Mouse (Mus musculus): ENCODE results near the gene Shisa7.

Shisa7 gene

DNA sequence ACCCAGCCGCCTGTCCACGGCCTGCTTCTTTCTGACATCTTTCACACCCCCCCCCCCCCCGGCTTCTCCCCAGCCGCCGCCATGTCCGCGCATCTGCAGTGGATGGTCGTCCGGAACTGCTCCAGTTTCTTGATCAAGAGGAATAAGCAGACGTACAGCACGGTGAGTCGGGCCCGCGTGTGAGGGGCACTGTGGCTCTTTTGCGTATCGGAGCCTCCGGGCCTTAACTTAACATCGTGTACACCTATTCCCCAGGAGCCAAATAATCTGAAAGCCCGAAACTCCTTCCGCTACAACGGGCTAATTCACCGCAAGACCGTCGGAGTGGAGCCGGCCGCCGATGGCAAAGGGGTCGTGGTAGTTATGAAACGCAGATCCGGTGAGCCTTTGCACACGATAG, 51.2 kb downstream of the Shisa7 start:
- DNase-seq, result peak in 1 of 2 experiments; percentile 27

DNA sequence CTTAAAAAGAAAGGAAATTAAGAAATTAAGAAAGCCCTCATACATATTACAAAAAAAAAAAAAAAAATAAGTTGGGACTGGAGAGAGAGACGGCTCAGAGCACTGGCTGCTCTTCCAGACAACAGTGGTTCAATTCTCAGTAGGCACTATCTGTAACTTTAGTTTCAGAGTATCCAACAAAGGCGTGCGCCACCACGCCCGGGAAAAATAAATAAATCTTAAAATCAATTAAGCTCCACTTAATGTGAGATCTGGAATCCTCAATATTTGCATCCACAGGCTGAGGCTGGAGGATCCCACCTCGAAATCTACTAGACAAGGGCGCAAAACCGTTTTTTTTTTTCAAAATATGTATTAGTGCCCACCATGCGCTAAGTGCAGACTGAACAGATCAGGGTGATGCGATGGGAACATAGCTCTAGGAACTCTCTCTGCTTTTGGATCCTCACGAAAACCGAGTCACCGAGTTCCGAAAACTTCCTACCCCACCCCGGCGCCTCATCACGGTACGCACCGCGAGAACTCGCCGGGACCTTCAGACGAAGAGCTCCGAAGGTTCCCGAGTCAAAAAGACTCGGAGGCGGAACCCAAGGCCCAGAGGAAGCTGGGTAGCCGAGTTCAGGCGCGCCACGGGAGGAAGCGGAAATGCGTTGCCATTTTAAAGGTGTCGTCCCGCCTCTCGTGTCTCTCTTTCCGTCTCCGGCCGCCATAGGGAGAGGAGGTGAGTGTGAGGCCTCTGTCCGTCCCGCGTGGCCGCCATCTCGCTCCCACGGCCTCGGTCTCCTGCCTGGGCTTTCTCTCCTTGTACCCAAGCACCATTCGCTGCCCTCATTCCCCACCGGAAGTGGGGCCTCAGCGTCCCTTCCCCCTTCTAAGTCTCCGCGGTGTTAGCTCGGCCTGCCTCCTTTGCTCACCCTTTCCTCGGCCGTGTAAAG, 52.0 kb downstream of the Shisa7 start, which contains the start of gene Rpl28:
Gene Rpl28 (plus strand): TSS at position 597 of the 935 bp plus-strand sequence.
- peak; percentile 97 for DNase-seq

DNA sequence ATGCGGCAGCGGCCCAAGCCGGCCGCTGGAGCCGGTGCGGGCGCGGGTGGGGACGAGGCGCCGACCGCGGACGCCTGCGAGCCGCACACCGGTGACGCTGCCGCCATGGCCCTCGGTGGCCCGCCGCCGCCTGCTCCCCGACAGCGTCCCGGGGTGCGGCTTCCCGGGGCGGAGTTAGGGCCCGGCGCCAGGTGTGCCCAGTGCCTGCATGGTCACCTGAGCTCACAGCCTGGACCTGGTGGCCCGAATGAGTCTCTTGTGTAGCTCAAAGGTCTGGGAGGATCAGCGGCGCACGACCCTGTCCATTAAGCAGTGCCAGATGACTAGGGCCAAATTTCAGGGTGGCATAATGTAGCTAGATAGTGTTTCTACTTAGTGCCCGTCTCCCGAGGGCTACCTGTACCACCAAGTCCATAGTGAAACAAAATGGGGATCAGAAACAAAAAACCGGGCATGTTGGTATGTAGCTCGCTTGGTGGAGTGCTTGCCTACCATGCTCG, 55.0 kb downstream of the Shisa7 start, which contains the start of gene Tmem238:
Gene Tmem238 (minus strand): TSS at position 221 of the 500 bp plus-strand sequence.
- peak; percentile 79 to 84 for DNase-seq

DNA sequence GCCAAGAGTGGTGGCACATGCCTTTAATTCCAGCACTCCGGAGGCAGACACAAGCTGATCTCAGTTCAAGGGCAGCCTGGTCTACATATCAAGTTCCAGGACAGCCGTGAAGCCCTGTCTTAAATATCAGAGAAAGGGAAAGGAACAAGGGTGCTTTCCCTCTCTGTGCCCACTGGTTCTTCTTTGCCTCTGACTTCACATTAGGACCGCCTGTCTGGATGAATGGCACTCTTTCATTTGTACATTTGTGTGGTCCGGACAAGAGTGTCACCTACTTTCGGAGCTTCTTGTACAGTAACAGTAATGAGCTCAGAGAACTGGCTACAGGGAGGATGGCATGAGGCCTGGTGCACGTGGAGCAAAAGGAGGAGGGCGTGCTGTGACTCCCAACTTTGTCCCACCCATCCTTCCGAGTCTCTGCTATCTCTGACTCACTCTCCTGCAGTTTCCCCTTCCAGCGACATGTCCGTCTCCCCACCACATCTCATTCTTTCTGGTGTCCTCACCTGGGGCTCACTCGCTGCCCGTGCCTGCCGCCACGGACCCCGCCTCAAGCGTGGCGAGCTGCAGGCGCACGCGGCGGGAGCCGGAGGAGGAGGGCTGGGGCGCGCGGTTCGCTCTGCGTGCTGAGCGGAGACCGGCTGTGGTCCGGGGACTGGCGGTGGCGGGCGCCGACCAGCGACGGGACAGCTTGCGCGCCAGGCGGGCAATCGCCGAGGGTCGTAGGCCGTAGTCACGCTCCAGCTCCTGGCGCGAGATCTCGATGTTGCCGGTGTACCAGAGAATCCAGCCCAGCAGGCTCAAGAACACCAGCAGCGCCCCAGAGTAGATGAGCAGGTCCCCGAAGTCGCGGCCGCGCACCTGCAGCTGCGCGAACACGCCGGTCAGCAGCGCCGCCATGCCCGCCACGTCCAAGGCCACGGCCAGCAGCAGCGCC, 55.7 kb downstream of the Shisa7 start:
- DNase-seq, result peak; percentile 75 to 79

DNA sequence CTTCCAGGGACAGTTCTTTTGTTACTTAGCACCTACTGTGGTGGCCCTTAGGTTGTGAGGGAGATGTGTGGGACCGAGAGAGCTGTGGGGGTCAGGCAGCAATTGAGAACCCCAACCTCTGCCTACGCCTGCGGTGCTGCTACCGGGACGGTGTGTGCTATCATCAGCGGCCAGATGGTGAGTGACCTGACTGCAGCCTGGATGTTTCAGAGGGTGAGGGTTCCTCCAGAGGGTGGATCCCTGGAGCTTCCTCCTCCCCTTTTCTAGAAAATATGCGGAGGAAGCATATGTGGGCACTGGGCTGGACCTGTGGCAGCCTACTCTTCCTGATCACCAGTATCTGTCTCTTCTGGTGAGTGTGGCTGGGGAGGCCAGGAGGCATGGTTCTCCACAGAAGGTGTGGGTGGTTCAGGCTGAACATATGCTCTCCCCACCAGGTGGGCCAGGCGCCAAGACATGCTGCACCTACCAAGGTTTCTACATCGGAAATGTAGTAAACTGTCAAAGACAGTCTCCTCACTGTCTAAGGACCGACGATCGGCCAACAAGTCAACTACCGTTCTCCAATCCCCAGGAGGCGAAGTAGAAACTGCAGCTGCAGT, 60.7 kb downstream of the Shisa7 start:
- no peak for DNase-seq

DNA sequence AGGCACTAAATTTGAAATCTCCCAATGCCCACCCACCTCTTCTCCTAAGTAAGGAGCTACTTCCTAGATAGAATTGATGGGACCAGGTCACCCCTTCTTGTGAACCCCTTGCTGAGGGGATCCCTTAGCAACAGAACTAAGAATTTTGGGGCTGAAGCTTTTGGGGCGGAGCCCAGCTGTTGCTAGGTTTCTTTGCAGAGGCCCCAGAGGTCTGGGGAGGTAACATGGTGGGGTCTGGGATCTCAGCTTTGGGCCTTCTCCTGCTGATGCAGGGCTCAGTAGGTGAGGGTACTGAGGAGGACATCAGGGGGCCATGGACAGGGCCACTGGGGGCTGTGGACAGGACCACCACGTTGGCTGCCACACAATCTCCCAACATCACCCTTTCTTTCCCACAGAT, 61.7 kb downstream of the Shisa7 start, which contains the start of the genes Il11 and Tmem190:
Gene Il11 (minus strand): TSS at position 101 of the 400 bp plus-strand sequence.
Gene Tmem190 (plus strand): TSS at position 179 of the 400 bp plus-strand sequence.
- DNase-seq, result no peak

DNA sequence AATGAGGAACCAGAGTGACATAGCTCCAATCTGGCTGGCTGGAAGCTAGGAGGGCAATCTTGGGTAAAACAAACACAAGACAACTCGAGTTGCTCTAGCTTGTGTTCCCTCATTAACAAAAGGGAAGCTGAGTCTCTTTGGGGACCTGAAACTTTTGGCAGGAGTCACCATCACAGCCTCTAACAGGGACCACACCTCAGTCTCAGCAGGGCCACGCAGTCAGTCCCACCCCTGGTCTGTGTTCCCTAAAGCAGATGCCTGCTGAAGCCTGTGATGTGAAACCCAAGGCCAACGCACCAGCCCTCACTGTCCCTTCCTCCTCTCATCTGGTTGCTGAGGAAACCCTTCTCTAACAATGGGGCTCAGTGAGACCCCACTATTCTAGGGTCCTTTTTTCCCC, 62.4 kb downstream of the Shisa7 start:
- DNase-seq, result no peak

DNA sequence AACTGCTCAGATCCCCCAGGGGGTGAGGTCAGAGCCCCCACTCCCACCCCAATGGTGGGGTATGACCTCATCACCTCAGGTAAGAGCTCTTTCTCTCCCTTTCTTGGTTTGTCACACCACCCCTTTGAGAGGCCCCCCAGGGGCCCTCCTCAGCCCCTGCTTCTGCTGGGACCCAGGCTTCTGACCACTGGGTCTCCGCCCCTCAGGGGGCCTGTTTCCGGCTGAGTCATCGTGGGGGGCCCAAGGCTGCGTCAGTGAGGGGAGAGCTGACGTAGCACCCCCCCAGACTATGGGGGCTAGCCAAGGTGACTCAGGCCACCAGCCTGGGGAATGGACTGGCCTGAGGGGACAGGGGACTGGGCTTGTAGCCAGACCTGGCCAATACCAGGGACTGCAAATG, 64.6 kb downstream of the Shisa7 start:
- no peak for DNase-seq

DNA sequence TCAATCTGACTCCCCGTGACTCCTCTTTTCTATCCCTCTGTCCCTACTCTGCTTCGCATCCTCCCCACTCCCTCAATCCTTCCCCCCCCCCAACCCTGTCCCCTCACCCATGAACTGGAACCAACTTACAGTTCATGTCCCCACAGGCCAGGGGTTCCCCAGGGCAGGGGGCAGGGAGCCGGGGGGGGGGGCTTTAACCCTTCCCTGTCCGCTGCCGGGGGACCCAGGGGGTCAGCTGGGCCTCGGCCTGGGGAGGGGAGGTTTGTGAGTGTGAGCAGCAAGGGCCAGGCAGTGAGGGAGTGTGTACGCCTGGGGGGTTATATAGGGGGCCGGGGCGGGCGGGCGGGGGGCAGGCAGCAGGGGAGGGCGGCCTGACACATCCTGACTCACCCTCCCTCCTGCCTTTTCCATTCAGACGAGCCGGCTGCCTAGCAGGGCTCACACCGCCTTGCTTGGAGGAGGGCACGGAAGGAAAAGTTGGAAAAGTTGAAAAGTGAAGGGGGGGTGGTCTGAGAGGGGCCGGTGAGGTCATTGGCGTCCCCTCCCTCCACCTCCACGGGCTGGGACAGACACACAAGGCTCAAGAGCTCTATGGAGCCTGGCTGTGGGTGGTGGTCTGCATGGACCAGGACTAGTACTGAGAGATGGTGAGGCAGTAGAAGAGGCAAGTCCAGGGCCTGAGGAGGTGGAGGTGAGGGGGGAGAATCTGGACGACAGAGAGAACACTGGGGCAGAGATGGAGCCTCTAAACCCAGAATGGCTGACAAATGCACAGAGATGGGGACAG, 66.5 kb downstream of the Shisa7 start:
- DNase-seq, result no peak

DNA sequence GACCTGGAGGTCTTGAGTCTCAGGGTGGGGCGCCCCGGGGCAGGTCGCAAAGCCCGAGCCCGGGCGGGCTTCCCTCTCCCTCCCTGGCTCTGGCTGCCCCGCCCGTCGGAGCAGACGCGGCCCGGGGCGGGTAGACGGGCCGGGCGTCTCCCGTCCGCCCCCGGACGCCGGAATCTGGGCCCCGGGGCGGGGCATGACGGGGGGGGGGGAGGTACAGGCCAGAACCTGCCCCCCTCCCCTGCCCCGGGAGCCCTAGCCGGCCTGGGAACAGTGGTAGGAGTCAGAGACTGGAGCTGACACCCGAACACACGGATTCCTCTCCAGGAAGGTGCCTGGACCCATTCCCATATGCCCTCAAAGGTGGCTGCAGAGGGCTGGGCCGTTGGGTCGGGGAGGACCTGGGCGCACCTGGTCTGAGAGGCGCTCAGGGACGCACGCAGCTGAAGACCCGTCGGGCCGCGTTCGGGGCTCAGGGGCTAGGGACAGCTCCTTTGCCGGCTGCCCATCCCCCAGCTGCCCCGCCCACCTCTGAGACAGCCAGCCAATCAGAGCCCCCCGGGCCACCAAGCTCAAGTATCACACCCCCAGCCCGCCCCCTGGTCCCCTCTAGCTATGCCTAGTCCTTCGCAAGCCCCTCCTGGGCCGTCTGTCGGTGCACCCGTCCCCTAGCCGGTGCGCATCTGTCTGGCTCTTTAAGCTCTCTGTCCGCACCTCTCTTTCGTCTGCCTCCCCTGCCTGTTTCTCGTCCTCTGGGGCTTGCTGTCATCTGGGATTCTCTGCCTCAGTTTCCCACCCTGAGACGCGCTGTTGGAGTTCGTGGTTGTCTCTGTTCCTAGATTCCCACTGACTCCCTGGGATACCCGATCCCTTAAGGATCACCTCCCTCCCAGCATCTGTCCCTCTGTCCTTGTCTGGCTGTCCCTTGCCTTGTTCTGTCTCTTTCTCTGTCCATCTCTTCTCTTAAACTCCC, 67.3 kb downstream of the Shisa7 start:
- peak; percentile 69 to 75 for DNase-seq

DNA sequence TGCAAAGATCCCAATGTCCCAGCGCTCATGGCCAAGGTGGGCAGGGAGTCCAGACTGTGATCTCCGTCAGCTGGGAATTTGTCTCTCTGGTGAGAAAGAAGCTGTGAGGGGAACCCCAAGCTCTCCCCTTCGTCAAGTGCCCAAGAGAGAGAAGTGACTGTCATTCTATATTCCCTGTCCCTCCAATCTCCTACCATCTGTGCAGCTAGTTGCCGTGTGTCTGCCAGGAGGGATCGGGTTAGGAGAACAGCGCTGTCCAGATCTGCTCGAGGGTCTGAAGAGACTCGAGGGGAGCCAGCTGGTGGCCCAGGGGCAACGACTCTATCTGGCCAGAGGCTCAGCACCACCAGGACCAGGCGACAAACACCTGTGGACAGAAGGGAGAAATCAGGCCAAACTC, 68.4 kb downstream of the Shisa7 start:
- no peak for DNase-seq

All from lung, postnatal 4 days (tissue).